Mouse (Mus musculus) heart, embryonic 12.5 days (tissue): ENCODE measurements around the gene Zbtb34. TPM values are rescaled to one million over a fixed set of nuclear protein-coding genes. Genes with fewer than 3 reads are reported as not detected.

Experiments used
- ATAC-seq: fragments of 200-750 bp; cut with Nextera tagmentation; 2 replicates; pipeline ENCODE4 v1.8.0; 2017; ENCODE audit warnings: moderate TSS enrichment, moderate library complexity; ENCODE audit not compliant: insufficient number of reproducible peaks, low FRiP score
- H3K27ac ChIP-seq: fragments of 300-500 bp; sonication (generic); 2 replicates; pipeline ENCODE4 v1.5.1; 2016; ENCODE audit warnings: mild to moderate bottlenecking, moderate library complexity; ENCODE audit not compliant: poor library complexity, severe bottlenecking
- H3K27me3 ChIP-seq: fragments of 300-500 bp; sonication (generic); replicated peaks from 2 replicates; pipeline ENCODE4 v1.6.1; 2016; ENCODE audit warnings: mild to moderate bottlenecking, moderate library complexity
- H3K36me3 ChIP-seq: fragments of 300-500 bp; sonication (generic); 2 replicates; pipeline ENCODE4 v1.6.1; 2016; ENCODE audit warnings: mild to moderate bottlenecking, moderate library complexity
- H3K4me1 ChIP-seq: fragments of 300-500 bp; sonication (generic); replicated peaks from 2 replicates; pipeline ENCODE4 v1.6.1; 2016; ENCODE audit warnings: mild to moderate bottlenecking
- H3K4me2 ChIP-seq: fragments of 300-500 bp; sonication (generic); 2 replicates; pipeline ENCODE4 v1.6.1; 2016; ENCODE audit warnings: mild to moderate bottlenecking, moderate library complexity
- H3K4me3 ChIP-seq: fragments of 300-500 bp; sonication (generic); 2 replicates; pipeline ENCODE4 v1.5.1; 2016; ENCODE audit warnings: mild to moderate bottlenecking
- H3K9ac ChIP-seq: fragments of 300-500 bp; sonication (generic); 2 replicates; pipeline ENCODE4 v1.6.1; 2016; ENCODE audit warnings: mild to moderate bottlenecking, moderate library complexity
- H3K9me3 ChIP-seq: fragments of 300-500 bp; sonication (generic); replicated peaks from 2 replicates; pipeline ENCODE4 v1.6.1; 2016; ENCODE audit warnings: mild to moderate bottlenecking, moderate library complexity
- WGBS: fragments of 180-500 bp; shearing (Covaris S2); methylation state at CpG from one replicate; pipeline ENCODE4 v1.1.7; 2016; 5-methylcytosine and 5-hydroxymethylcytosine counted together
- polyA plus RNA-seq: library from polyadenylated mRNA; unstranded; fragments of >200 nt; fragmentation: Nextera tagmentation; extraction: Ambion mirVana; gene quantifications from 2 replicates; pipeline ENCODE4 v1.2.1, GENCODE M21; 2016

Zbtb34 gene
- polyA plus RNA-seq, 1 experiment from 2014 or later: 6.9 TPM

DNA sequence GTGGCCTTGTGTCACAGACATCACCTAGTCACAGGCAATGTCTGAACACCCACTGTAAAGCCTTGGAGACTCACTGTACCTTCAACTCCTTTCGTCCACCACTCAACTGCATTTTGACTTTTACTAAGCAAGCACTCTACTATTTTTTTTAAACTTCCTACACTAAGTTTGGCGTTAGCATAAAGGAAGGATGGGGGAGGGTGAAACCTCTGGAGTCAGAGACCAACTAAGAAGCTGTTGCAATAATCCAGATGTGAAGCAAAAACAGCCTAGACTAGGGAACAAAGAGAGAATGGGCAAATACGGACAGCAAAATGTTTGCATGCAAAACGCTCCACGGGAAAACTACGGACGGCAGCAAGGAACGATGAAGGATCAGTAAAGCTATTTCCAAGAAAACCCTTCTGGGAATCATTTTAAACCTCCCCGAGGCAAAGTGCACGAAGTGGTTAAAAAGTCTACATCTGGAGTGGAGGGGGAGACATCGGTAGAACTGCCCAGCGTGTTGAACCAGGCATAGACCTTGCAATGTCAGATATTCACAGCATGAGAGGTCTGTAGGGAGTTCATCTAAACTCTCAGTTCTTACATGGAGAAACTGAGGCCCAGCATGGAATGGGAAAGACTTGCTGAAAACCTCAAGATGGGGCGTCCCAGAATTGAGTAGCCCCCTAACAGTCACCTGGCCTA, 898 bp downstream of the Zbtb34 start:
- Histone ChIP-seq H3K4me1 (peaks cover 20% of the 10 kb centered on the region), H3K36me3 (peaks cover 14% of the 10 kb centered on the region), H3K4me2 (peak overlapping the region; percentile 84), H3K9me3 (no peaks in the 10 kb centered on the region), H3K4me3 (peak overlapping the region; percentile 93), H3K27ac (peak overlapping the region; percentile 69), H3K27me3 (no peaks in the 10 kb centered on the region), H3K9ac (peak overlapping the region; percentile 93)
- no peak; the same call in 1 of the 2 replicates for ATAC-seq
- WGBS: 9% methylated on average over 13 of the region's 13 CpGs

DNA sequence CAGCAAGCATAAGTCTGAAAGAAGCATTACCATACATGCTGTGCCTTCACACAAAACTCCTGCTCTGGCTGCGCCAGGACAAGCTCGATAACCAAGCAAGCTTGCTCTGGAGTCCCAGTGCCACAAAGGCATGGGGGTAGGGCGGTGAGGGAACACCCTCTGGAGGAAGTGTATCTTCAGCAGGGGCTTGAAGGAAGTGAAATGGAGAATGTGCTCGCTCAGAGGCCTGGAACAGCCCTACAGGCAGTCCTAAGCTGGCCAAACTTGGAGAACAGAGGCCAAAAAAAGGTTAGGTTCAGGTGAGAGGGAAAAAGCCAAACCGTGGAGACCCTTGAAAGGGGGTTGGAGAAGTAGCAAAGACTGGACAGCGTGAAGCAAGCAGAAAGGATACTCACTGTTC, 1.8 kb downstream of the Zbtb34 start:
- H3K4me2 ChIP-seq: peak overlapping the region; percentile 84
- no peaks in the 10 kb centered on the region for H3K9me3 ChIP-seq
- H3K4me3 ChIP-seq: peak overlapping the region; percentile 93
- H3K36me3 ChIP-seq: peaks cover 18% of the 10 kb centered on the region
- H3K4me1 ChIP-seq: peaks cover 20% of the 10 kb centered on the region
- 43% methylated on average over 6 of the region's 6 CpGs for WGBS
- H3K27ac ChIP-seq: peak overlapping the region; percentile 69
- 0 out of 2 replicates have a peak, but pooled peaks have one; percentile 33 for ATAC-seq
- H3K27me3 ChIP-seq: no peaks in the 10 kb centered on the region
- peak overlapping the region; percentile 93 for H3K9ac ChIP-seq

DNA sequence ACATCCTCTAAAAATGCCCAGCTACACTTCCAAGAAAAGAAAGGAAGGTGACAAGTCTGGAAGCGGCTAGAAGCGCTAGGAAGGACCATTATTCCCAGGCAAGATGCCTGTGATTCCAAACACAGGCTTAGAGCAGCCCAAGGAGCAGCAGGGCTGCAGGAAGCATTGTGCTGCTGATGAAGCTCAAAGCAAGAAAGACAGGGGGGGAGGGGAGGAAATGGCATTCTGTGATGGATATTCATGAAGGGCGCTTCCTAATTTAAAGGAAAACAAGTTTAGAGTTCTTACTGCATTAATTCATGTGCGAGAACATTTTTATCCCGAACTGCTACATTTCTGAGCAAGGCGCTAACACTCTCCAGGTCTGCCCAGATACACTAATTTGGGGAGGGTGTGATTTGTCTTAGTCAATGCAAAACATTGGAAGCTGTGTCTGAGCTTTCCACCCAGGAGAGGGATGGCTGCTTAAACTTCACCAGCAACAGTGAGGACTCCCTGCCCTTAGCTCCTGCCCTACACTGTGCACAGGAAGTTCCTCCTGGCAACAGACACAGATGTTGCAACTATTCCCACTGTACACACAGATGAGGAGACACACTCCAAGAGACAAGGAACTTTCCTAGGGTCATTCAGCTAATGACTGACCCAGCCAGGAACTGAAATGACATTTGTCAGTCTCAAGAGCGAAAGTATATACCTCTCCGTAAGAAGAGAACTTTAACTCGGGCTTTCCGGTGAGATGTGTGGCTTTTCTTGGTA, 4.3 kb downstream of the Zbtb34 start:
- Histone ChIP-seq H3K4me1 (peaks cover 20% of the 10 kb centered on the region), H3K4me2 (no peak overlapping the region), H3K4me3 (no peak overlapping the region), H3K9me3 (no peaks in the 10 kb centered on the region), H3K27me3 (no peaks in the 10 kb centered on the region), H3K27ac (no peak overlapping the region), H3K9ac (no peak overlapping the region), H3K36me3 (peaks cover 32% of the 10 kb centered on the region)
- WGBS: 79% methylated on average over 10 of the region's 10 CpGs
- no peak for ATAC-seq

DNA sequence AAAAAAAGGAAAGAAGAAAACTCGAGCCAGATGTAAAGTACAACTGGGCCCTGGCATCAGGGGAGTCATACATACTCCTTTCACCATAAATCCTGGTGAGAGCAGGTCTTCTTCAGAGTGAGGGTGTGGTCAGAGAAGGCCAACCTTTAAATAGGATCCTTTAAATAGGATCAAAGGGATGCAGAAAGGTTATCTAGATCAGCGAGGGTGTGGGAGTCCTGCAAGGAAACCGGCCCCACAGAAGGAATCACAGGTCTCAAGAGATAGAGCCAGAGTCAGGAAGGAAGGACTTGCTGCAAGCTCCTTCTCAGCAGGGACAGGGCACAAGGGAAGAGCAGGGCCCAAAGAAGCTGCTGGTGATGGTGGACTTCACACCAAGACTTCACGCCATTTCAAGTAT, 13.7 kb downstream of the Zbtb34 start:
- Histone ChIP-seq H3K9ac (no peak overlapping the region), H3K4me1 (peaks cover 18% of the 10 kb centered on the region), H3K4me2 (no peak overlapping the region), H3K4me3 (no peak overlapping the region), H3K9me3 (no peaks in the 10 kb centered on the region), H3K36me3 (peaks cover 32% of the 10 kb centered on the region), H3K27ac (no peak overlapping the region), H3K27me3 (no peaks in the 10 kb centered on the region)
- WGBS: 52% methylated on average over 4 of the region's 4 CpGs
- ATAC-seq: no peak

GRCm38 (mm10) chr2:33414019-33414418, 17.1 kb downstream of the Zbtb34 start:
- Histone ChIP-seq H3K27me3 (no peaks in the 10 kb centered on the region), H3K4me3 (no peak overlapping the region), H3K9me3 (no peaks in the 10 kb centered on the region), H3K27ac (no peak overlapping the region), H3K4me2 (no peak overlapping the region), H3K4me1 (peaks cover 19% of the 10 kb centered on the region), H3K36me3 (peaks cover 42% of the 10 kb centered on the region), H3K9ac (no peak overlapping the region)
- 85% methylated on average over 13 of the region's 13 CpGs for WGBS
- ATAC-seq: no peak

- Histone ChIP-seq H3K4me1 (peaks cover 13% of the 10 kb centered on the region), H3K9ac (no peak overlapping the region), H3K4me3 (no peak overlapping the region), H3K4me2 (no peak overlapping the region), H3K36me3 (peaks cover 39% of the 10 kb centered on the region), H3K27me3 (no peaks in the 10 kb centered on the region), H3K9me3 (no peaks in the 10 kb centered on the region), H3K27ac (no peak overlapping the region)
- ATAC-seq: no peak
- 73% methylated on average over 14 of the region's 14 CpGs for WGBS
Measured at GRCm38 (mm10) chr2:33412111-33412510, 19.0 kb downstream of the Zbtb34 start.

- Histone ChIP-seq H3K4me3 (no peak overlapping the region), H3K27me3 (no peaks in the 10 kb centered on the region), H3K36me3 (peaks cover 4% of the 10 kb centered on the region; the same call in 1 of the 2 replicates), H3K27ac (no peak overlapping the region), H3K4me1 (peaks cover 5% of the 10 kb centered on the region), H3K9me3 (no peaks in the 10 kb centered on the region), H3K9ac (no peak overlapping the region), H3K4me2 (no peak overlapping the region)
- no peak for ATAC-seq
- 67% methylated on average over 4 of the region's 4 CpGs for WGBS
Measured at GRCm38 (mm10) chr2:33403511-33404003, 27.6 kb downstream of the Zbtb34 start.

GRCm38 (mm10) chr2:33402638-33403037, 28.5 kb downstream of the Zbtb34 start:
- WGBS: 60% methylated on average over 5 of the region's 5 CpGs
- Histone ChIP-seq H3K36me3 (no peaks in the 10 kb centered on the region; the same call in 1 of the 2 replicates), H3K4me2 (no peak overlapping the region), H3K27me3 (no peaks in the 10 kb centered on the region), H3K9me3 (no peaks in the 10 kb centered on the region), H3K27ac (no peak overlapping the region), H3K4me1 (peaks cover 5% of the 10 kb centered on the region), H3K4me3 (no peak overlapping the region), H3K9ac (no peak overlapping the region)
- ATAC-seq: no peak

DNA sequence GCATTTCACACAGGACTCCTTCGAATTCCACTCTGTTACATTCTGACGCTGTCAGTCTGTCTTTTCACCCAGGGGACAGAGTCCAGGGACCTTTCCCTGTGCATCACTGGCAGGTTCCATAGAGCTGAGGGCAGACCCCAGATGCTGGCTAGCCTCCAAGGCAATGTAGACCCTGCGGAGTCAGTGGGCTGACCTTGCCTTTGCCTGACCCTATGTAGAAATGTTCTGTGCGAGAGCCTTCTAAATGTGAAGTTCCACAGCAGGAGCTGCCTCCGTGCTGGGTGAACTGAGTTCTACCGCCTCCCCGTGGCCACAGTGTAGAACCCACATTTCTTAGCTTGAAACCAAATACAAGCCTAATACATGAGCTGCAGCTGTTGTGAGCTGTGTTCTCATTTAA, 28.9 kb downstream of the Zbtb34 start:
- H3K4me3 ChIP-seq: no peak overlapping the region
- H3K9me3 ChIP-seq: no peaks in the 10 kb centered on the region
- no peak for ATAC-seq
- 25% methylated on average over 7 of the region's 7 CpGs for WGBS
- no peak overlapping the region for H3K9ac ChIP-seq
- H3K27ac ChIP-seq: no peak overlapping the region
- H3K4me2 ChIP-seq: no peak overlapping the region
- H3K27me3 ChIP-seq: no peaks in the 10 kb centered on the region
- no peaks in the 10 kb centered on the region; the same call in 1 of the 2 replicates for H3K36me3 ChIP-seq
- H3K4me1 ChIP-seq: peaks cover 5% of the 10 kb centered on the region

DNA sequence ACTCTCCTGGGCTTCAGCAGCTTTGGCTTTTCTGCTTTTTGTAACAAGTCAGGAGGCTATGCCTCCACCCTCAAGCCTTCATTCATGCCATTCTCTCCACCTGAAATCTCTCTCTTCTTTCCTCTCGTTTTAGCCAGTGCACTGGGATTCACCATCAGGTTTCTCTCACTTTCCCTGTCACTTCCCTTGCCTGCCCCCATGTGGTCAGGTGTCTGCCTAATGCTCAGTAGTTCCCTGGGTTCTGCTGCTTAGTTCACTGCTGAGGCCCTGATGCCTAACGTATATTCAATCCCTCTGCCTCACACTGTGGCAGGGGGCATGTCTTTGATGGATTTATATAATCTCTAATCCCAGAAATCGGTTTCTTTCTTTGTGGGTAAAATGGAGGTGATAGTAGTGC, 29.9 kb downstream of the Zbtb34 start:
- Histone ChIP-seq H3K4me1 (peaks cover under 1% of the 10 kb centered on the region), H3K27me3 (no peaks in the 10 kb centered on the region), H3K4me2 (no peak overlapping the region), H3K36me3 (no peaks in the 10 kb centered on the region; the same call in 1 of the 2 replicates), H3K4me3 (no peak overlapping the region), H3K27ac (no peak overlapping the region), H3K9ac (no peak overlapping the region), H3K9me3 (no peaks in the 10 kb centered on the region)
- ATAC-seq: no peak
- WGBS: 30% methylated on average over 3 of the region's 3 CpGs

DNA sequence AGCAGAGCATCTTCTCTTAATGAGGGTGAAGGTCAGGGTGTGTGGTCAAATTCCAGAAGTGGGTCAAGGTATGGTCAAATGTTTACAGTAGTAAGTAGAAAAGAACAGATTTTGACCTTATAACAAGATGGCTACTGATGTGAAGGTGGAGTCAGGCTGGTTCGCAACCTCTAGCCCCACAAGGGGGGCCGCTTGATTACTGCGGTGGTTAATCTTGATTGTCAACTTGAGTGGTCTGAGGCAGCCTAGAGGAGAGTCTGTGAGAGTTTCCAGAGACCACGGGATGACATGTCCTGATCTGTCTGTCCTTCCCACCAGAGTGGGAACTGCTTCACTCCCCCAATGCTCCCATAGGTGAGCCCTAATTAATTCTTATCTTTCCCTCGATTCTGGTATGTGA, 30.6 kb downstream of the Zbtb34 start:
- Histone ChIP-seq H3K4me3 (no peak overlapping the region), H3K9ac (no peak overlapping the region), H3K4me2 (no peak overlapping the region), H3K9me3 (no peaks in the 10 kb centered on the region), H3K27ac (no peak overlapping the region), H3K4me1 (no peaks in the 10 kb centered on the region), H3K36me3 (no peaks in the 10 kb centered on the region), H3K27me3 (no peaks in the 10 kb centered on the region)
- ATAC-seq: no peak
- 48% methylated on average over 5 of the region's 5 CpGs for WGBS
